Mouse (Mus musculus) frontal cortex, adult 2 months (tissue): Measurements from ENCODE around the gene Kank4. TPM values are rescaled to one million over a fixed set of nuclear protein-coding genes. Genes with fewer than 3 reads are reported as not detected.
"Not testable (repeated sequence)": the region's sequence is repeated elsewhere in the genome, so short reads cannot be mapped to it uniquely, and the experiment has no call there.

Experiments
- DNase-seq, 2 experiments: peaks; one replicate each; pipeline ENCODE4 v3.0.0; 2022; ENCODE audit warnings: low spot score in 1 of 2; ENCODE audit errors: extremely low spot score in 1 of 2
- polyA plus RNA-seq: library from polyadenylated mRNA; depleted of rRNA; stranded (reverse); fragments of >200 nt; gene quantifications from 2 replicates; pipeline ENCODE4 v1.2.3, GENCODE M21; 2012

The Kank4 gene
- polyA plus RNA-seq, 1 experiment, result 3.5 TPM

DNA sequence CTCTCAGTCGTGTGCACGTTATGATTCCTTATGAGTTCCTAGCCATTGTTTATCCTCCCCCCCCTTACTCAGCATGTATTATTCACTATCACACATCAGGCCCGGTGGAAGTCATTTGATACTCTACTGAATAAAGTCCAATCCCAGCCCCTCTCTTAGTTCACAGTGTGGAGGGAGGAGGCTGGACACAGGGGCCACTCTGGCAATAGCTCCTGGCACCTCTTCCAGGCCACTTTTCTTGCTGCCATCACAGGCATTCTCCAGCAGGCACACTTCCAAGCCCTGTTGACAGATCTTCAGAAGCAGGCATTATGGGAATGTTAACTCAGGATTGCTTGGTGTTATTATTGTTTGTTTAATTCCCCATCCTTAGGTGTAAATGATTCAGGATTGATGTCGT is 17.4 kb upstream of the Kank4 start:
- no peak for DNase-seq

DNA sequence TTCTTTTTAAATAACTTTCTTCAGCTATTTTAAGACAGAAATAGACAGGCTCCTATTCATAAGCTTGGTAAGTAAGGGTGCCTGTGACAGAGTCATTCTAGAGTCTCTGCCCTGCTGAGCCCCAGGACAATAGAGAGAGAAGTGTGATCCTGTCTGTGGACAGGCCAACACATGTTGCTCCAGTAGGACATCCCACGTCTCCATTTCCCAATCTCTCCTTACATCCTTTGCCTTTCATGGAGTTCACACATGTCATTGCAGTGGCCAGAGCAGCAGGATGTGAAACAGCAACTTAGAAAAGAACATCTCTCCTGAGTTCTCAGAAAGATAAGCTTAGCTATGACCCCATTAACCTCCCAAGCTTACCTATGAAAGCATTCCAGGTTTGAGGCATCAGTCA is 14.4 kb upstream of the Kank4 start:
- DNase-seq, result no peak

DNA sequence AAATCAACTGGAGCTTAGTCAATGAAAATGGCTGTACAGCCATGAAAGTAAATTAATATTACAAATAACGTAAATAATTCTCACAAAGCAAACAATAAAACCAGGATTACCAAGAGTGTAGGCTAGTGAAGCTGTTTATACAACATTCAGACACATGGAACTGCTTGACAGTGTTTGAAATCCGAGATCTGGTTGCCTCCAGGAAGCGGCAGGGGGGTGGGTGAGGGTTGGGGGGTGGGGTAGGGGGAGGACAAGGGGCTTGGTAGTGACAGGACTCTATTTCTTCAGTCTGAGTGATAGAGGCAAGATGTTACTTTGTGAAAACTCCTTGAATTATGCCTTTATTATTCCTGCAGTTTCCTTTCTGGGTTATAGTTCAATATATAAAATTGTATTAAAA is 9.4 kb upstream of the Kank4 start:
- DNase-seq, result no peak

DNA sequence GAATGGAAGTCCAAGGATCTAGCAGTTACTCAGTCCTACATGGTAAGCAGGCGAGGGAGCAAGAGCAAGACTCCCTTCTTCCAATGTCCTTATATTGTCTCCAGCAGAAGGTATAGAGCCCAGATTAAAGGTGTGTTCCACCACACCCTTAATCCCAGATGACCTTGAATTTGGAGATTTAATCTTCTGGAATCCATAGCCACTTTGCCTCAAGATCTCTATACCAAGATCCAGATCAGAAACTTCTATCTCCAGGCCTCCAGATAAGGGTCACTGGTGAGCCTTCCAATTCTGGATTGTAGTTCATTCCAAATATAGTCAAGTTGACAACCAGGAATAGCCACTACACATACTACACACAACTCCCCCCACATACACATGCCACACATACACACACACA is 6.4 kb upstream of the Kank4 start, which contains the start of gene I0C0044D17Rik:
TSS of gene I0C0044D17Rik (minus strand) at position 101 of the 400 bp plus-strand sequence.
- not testable (repeated sequence) for DNase-seq

DNA sequence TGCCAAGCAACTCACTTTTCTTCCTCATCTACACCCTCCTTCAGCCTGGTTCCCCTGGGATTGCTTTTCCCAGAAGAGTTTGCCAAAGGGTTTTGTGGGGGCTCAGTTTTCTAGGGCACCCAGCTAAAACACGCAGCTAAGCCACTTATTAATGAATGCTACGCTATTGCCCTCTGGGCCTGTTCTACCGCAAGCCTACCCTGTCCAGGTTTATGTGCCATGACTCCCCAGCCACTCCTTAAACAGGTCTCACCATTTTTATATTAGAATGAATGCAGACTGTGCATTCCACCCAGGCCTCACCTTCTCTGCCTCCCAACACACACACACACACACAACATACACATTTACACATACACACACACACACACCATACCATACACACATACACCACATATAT is 5.7 kb upstream of the Kank4 start:
- no peak for DNase-seq

DNA sequence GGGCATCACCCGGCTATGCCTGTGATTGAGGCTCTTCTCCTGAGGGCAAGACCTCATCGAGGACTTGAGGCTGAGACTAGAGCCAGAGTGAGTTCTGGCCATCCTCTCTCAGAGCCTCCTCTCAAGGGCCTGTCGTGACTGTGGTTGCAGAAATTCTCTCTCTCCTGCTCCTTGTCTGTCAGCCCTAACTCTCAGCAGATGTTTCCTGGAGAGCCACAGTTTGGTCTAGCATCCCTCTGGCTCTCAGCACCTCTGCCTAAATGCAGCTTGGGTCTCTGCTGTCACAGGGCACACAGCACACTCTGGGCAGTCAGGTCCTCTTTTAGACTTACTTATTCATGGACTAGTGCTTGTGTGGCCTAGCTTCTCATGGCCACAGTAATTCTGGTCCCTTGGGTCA is 5.1 kb upstream of the Kank4 start:
- no peak for DNase-seq

DNA sequence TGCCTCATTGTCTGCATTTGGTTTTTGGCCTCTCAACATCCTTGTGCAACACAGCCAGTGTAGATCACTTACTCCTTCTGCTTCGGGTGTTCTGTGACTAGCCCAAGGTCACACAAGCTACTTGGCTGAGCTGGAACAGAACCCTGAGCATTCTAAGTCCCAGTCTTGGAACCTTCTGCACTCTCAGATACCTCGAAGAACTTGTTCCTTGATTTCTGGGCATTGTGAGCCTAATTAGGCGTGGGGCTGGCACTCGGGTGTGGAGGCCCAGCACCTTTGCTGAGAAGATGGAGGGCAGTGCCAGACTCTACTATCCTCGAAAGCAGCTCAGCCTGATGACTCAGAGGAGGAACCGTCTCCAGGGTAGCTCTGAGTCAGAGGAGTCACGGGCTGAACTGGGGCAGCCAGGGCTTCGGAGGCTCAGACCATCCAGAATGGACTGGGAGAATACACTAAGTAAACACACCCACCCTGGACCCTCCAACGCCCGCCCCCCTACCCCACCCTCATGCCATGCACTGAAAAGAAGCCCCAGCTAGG is 1.9 kb upstream of the Kank4 start:
- no peak for DNase-seq

DNA sequence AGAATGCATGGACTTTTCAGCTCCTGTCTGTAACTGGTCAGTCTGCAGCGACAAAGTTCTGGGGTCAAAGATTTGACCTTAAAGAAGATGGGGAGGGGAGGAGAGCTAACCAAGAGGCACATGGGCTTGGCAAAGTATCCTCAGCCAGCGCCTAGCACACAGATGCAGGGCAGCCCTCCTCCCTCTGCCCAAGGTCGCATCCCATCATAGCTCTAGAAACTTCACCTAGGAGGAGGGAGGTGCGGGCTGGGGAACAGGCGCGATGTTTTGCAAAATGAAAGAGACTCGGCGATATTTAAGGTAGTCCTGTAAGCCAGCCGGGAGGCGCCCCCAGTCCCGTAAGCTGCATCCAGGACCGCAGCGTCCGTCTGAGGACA is 542 bp downstream of the Kank4 start:
- no peak for DNase-seq

DNA sequence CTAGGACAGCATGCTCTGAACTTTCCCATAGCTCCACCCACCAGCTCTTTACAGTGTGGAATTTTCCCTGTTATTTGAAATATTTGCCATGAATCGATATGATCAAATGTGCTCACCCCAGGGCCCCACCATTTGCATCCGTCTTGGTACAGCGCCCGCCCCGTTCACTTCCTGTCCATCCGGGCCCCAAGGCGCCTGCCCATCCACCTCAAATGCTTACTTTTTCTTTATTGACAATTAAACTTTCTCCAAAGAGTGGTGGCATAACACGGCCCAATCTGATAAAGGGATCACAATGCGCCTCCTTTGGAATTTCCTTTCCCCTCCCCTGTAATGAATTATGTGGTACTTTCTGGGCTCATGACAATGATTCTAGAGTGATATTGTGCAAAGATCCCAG is 11.0 kb downstream of the Kank4 start:
- DNase-seq, result no peak

DNA sequence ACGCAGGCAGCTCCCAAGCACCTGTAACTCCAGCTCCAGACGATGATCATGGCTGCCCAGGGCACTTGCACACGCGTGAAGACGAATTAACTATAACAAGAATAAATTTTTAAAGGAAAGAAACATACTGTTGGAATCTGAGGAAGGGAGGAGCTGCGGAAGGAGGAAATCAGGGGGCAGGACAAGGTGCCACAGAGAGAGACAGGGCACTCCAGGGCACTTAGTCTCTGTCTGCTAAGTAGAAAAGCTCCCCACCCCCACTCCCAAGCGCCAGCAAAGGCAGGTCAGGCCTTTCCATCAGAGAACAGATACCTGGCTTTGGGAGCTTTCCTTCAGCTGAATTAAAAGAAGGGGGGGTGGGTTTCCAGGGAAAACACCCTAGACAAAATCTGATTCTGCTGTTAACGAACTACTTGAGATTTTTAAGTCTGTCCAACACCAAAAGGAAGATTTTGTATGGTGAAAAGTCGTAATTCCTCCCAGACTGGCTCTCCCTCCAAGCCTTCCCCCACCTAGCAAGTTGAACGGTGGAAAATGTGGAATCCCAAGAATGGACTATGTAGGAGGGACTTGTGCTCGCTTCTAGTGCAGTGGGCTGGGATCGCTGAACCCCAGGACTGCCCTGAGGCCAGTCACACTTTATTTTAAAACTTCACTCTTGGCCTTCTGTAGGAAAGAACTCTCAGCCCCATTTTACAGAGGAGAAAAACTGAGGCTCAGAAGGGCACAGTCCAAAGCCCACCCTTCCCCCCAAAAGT is 11.9 kb downstream of the Kank4 start:
- DNase-seq, result no peak

DNA sequence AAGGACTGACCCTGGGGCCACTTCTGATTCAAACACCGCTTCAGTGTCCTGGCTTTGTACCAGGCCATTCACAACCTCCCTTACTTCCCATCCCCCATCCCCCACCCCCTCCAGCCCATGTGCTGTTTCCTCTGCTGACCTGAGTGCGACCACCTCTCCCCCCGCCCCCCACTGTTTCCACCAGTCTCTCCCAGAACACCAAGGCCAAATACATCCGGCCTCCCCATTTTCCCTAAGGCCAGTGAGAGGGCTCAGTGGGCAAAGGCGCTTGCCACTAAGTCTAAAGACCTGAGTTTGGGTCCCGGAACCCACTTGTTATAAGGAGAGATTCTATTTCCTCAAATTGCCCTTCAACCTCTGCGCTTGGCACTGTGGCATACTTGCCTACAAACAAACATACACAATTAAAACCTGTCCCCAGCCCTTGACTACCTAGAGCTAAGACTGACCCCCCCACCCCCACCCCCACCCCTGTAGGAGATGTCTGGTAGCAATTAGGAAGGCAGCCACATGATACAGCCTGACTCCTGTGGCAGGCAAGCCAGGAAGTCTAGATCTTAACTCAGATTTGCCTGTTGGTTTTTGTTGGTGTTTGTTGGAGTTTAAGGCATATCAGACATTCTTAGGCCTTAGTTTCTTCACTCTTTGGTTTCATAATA is 12.7 kb downstream of the Kank4 start:
- no peak for DNase-seq

DNA sequence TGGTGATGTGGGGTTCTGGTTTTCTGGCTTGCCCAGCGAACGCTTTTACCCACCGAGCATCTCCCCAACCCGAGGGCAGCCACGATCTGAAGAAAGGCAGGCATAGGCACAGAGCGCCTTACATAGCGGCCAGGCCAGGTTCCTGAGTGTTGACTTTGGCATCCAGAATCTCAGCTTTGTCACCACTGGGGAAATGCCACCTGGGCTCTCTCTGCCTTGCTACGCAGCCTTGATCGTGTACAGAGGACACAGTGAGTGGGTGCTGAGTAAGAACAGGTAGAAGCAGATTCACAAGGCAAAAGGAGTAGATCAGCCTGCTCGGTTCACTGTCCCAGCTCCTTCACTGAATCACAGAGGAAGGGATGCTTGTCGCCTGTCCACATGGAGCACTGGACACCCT is 15.6 kb downstream of the Kank4 start:
- DNase-seq, result no peak

DNA sequence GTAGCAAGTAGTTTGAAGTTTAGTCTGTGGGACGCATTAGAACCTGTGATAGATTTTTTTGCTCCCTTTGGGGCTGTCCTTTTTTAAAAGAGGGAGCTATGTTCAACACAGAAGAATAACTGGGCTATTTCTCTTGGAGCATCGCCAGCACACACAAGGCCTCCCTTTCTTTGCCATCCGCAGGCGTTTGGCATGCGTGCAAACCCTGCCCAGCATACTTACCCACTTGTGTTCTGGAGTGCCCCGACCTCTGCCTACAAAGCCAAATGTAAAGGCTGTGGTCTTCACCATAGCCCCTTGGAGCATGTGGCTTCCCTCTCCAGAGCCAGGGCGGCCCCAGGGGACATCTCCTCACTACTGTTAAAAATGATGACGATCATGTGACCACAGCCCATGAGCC is 16.5 kb downstream of the Kank4 start:
- no peak for DNase-seq

DNA sequence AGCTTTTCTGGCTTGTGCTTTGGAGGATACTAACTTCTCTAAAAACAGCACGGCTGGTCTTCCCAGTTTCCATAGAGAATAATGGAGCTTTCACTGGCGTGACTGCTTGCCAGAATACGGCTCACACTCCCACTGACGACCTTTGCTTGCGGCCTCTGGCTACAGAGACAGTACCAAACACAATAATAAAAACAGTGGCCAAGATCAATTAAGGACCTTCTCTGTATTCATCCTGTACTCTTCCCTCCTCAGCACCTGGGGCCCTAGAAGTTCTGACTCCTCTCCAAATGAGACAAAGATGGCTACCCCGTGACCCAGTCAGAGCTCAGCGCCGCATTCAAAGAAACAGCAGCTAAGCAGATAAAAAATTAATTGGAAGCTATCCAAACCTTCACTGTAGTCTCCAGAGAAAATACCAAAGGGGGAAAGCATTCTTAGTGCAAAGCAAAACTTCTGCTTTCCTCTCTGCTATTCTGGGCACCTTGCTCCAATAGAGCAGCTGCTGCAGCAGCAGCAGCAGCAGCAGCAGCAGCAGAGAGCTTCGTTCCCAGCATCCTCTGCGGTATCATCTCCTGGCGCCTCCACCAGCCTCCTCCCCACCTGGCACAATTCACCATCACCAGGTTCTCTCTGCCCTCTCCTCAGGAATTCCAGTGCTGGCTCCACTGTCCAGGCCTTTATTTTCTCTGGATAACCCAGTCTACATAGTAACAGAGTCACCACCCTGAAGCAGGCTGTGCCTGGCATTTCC is 20.6 kb downstream of the Kank4 start:
- peak in 1 of 2 experiments; percentile 11 for DNase-seq

DNA sequence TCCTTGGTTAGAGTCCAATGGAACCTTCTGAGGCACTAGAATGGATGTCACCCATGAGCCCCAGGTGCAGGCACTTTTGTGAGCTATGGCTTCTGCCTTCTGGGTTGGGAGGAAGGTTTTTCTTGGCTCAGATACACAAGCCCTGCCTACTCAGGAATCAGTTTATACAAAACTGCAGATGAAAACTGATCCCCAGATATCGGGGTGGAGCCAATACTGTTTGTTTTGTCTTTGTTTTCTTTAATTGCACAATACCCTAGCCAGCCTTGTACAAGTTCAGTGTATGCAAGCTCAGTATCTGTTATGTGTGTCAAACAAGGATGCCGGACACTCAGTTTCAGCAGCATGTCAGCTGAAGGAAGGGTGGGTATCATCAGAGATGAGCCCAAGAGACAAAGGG is 22.1 kb downstream of the Kank4 start:
- no peak for DNase-seq

DNA sequence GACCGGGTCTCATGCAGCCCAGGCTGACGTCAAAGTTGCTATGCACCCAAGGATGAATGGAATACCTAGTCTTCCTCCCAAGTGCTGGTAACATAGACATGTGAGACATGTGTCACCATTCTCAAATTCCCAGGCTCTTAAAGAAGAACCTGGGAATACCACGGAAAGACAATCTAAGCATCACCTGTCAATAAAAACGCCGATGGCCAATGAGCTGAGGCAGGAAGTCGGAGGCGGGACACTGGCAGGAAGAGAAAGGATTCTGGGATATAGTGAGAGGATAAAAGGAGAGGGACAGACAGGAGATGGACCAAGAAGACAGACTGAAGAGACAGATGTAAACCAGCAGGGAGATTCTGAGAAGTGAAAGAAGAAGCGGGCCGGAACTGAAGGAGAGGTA is 23.9 kb downstream of the Kank4 start:
- no peak for DNase-seq

DNA sequence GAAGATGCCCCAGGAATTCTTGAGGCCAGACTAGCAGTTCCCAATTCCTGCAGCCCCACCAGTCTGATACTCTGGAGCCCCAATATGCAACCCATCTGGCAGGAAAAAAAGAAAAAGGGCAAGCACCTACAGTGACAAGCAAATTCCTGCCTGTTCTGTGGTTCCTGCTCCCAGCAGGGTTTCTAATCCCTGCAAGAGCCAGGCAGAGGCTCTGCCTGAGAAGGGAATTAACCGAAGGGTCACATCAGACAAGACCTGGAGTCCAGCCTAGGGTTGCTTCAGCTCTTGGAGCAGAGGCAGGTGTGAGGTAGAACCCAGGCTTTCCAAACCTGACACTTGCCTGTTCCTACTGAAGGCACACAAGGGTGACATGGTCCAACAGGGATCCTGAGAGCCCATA is 26.6 kb downstream of the Kank4 start:
- DNase-seq, result no peak

DNA sequence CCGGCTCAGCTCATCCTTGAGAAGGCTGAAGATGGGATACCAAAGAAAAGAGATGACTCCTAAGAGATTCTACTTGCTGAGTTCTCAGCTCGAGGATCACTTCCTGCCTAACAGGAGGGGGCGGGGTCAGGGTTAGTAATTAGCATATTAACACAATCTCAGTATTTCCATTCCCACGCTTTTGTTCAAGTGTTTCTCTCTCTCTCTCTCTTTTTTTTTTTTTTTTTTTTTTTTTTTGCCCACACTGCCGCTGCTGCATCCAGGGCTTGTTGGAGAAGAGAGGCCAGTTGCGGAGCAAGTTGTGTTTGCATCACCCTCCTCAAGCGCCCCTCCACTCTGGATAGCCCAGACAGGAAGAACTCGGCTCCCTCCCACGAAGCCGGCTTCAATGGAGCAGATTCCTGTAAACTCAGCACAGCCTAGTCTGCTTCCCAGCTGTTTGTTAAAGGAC is 27.5 kb downstream of the Kank4 start:
- DNase-seq, result no peak

DNA sequence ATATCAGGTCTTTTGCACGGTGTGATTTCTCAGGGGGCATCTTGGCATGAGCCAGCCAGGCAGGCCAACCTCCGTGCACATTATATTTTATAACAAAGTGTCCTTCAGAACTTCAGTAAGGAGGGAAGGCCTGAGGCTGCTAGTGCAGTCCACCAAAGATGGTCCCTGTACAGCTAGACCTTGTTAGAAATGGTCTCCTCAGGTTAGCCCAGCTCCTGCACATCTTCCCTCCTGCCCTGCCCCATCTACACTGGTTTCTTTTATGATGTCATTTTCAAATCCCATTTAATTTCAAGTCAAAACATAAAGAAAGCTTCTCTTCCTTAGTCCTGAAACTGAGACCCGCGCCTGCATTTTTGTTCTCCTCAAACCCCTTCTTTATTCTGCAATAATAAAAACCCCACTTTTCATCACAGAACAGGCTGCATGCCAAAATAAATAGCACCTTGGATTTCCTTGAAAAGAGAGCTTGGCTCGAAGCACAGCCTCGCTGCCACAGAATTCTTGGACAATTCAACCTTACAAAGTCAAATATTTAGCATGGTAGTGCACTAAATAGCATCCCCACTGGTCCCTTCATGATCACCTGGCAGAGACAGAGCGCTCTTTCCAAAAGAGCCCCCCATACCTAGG is 28.1 kb downstream of the Kank4 start:
- DNase-seq, result no peak

DNA sequence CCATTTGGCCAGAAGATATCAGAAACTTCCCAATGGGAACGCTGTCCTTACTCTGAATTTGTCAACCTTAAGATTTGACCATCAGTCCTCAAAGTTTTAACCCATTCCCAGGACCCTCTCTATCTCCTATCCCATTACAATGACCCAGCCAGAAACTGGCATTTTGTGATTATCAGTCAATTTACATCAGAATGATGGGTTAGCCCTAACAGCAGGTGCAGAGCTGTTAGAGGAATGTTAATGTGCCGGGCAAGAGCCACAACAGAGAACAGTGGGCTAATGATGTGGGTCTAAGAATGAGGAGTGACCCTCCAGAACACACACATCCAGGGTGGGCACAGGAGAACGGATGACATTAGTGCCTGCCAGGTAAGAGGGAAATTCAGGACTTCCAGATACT is 31.1 kb downstream of the Kank4 start:
- DNase-seq, result no peak

DNA sequence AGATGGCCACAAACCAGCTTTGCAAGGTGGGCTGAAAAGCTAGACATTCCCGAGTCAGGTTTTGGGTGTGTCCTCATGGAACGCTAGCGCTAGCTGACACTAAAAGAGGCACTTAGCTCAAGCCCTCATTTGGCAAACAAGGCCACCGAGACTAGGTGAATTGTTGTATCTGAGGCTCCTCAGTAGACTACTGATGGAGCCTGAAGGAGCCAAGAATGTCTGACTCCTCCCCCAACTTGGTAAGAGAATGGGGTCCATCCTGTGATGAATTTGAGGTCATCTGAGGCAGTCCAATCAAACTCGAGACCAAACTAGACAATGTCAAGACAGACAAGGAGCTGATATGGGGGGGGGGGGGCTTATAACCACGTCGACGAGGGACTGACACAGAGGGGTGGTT is 31.5 kb downstream of the Kank4 start:
- DNase-seq, result no peak
